Mouse (Mus musculus): ENCODE measurements at regions not wholly inside any gene's neighbourhood (a gene's known extent, or its start where the extent isn't known, plus 50 kb on each side); places are given as distances from the start of the nearest gene placed in this dataset.

DNA sequence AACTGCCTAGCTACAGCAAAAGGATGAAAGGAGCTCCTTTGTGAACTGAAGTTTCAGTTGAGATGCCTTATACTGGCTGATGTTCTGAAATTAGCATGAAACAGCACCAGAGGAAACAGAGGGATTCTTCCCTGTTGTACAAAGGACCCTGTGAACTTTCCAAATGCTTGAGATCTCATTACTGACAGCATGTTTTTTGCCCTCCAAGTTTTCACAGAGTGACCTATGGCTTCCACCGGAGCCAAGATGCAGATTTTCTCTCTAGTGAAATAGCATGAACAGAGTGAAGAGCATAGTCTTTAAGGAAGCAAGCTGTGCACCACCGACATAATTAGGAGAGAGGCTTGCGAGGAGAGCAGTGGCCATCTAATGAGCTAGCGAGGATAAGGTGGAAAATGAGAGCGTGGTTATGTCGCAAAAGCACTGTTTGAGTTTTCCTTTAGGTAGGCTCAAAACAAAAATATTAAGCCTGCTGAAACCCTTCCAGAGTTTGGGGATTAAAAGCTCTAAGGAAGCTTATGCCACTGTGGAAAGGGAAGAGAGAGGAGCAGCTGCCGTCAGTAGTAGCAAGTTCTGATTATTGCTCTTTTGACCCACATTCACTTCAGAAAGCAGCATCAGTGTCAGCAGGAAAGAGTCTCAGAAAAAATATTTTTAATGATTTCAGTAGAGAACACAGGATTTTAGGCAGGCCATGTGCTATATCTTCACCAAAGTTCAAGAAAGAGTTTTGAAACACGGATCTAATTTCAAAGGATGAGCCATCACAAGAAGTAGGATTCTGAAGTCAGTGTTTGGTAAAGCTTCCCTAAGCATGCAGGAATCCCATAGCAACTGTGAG is 374.7 kb upstream of the Defb41 start:
- H3K79me2 ChIP-seq (ENCODE audit: control insufficient read depth, insufficient read depth, low read length, poor library complexity) = no peaks in the 10 kb centered on the region
- no peaks in the 10 kb centered on the region for H3K9me3 ChIP-seq (replicated peaks; ENCODE audit: insufficient read depth, low read length)
- no peak overlapping the region for H3K4me3 ChIP-seq (ENCODE audit: control insufficient read depth in 1 of 2, insufficient read depth in 1 of 2, low read depth in 2 of 2, low read length in 2 of 2)
- H3K27me3 ChIP-seq (ENCODE audit: control insufficient read depth in 1 of 2, insufficient read depth in 2 of 2, low read length in 2 of 2) = no peaks in the 10 kb centered on the region
- no peaks in the 10 kb centered on the region for H3K4me1 ChIP-seq (ENCODE audit: control insufficient read depth in 1 of 2, insufficient read depth in 2 of 2, low read length in 2 of 2)
- no peak for DNase-seq (ENCODE audit: low read depth, low spot score)
- no peak for TF ChIP-seq TBP (IDR thresholded peaks at IDR 0.05; ENCODE audit: low read depth, low read length)
- no peak for TF ChIP-seq E2F4 (IDR thresholded peaks at IDR 0.05; ENCODE audit: borderline replicate concordance, low read depth, low read length)
- no peak for TF ChIP-seq GATA1 (IDR thresholded peaks at IDR 0.05; ENCODE audit: low read depth, low read length)
- TF ChIP-seq CHD1 (IDR thresholded peaks at IDR 0.05; ENCODE audit: low read depth, low read length) = no peak
- TF ChIP-seq MYB (IDR thresholded peaks at IDR 0.05; ENCODE audit: low read depth, low read length) = no peak
- no peak for TF ChIP-seq TCF12 (IDR thresholded peaks at IDR 0.05; ENCODE audit: low read depth, low read length)
- TF ChIP-seq ZNF384 (IDR thresholded peaks at IDR 0.05; ENCODE audit: low read depth, low read length) = no peak
- no peak for TF ChIP-seq ELF1 (IDR thresholded peaks at IDR 0.05; ENCODE audit: low read depth, low read length)
- no peak for TF ChIP-seq BHLHE40 (IDR thresholded peaks at IDR 0.05; ENCODE audit: borderline replicate concordance, low read depth, low read length)
- TF ChIP-seq MAZ (IDR thresholded peaks at IDR 0.05; ENCODE audit: low read depth, low read length) = no peak
- no peaks in the 10 kb centered on the region for H3K36me3 ChIP-seq (ENCODE audit: control insufficient read depth in 1 of 2, insufficient read depth in 2 of 2, low read length in 2 of 2)
- no peak overlapping the region for H3K27ac ChIP-seq (ENCODE audit: control insufficient read depth, low read depth, low read length)
- no peak overlapping the region for H3K9ac ChIP-seq (ENCODE audit: control insufficient read depth, low read depth, low read length, poor library complexity, severe bottlenecking)

DNA sequence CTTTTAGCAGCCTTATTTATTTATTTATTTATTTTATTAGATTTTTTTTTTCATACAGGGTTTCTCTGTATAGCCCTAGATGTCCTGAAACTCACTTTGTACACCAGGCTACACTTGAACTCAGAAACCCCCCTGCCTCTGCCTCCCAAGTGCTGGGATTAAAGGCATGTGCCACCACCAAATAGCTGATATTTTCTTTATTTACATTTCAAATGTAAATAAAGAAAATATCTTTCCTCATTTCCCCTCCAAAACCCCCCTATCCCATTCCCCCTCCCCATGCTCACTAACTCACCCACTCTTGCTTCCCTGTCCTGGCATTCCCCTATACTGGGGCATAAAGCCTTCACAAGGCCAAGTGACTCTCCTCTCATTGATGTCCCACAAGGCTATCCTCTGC is 372.4 kb upstream of the Defb41 start:
- Histone ChIP-seq H3K9ac (ENCODE audit: control insufficient read depth, low read depth, low read length, poor library complexity, severe bottlenecking) (no peak overlapping the region), H3K36me3 (ENCODE audit: control insufficient read depth in 1 of 2, insufficient read depth in 2 of 2, low read length in 2 of 2) (no peaks in the 10 kb centered on the region), H3K79me2 (ENCODE audit: control insufficient read depth, insufficient read depth, low read length, poor library complexity) (no peaks in the 10 kb centered on the region), H3K4me1 (ENCODE audit: control insufficient read depth in 1 of 2, insufficient read depth in 2 of 2, low read length in 2 of 2) (no peaks in the 10 kb centered on the region), H3K27ac (ENCODE audit: control insufficient read depth, low read depth, low read length) (no peak overlapping the region), H3K27me3 (ENCODE audit: control insufficient read depth in 1 of 2, insufficient read depth in 2 of 2, low read length in 2 of 2) (no peaks in the 10 kb centered on the region), H3K9me3 (replicated peaks; ENCODE audit: insufficient read depth, low read length) (no peaks in the 10 kb centered on the region), H3K4me3 (ENCODE audit: control insufficient read depth in 1 of 2, insufficient read depth in 1 of 2, low read depth in 2 of 2, low read length in 2 of 2) (no peak overlapping the region)
- TF ChIP-seq CHD2 (IDR thresholded peaks at IDR 0.05; ENCODE audit: low read length) (no peak), NRF1 (IDR thresholded peaks at IDR 0.05; ENCODE audit: insufficient read depth, low read depth, low read length, poor library complexity, severe bottlenecking) (no peak), NELFE (IDR thresholded peaks at IDR 0.05; ENCODE audit: low read depth, low read length) (no peak), POLR2A (IDR thresholded peaks at IDR 0.05; ENCODE audit: control insufficient read depth in 1 of 2, insufficient read depth in 1 of 2, low read depth in 1 of 2, low read length in 2 of 2, poor library complexity in 1 of 2) (no peak), HCFC1 (IDR thresholded peaks at IDR 0.05; ENCODE audit: low read depth, low read length) (no peak), USF2 (IDR thresholded peaks at IDR 0.05; ENCODE audit: borderline replicate concordance in 1 of 2, insufficient read depth in 1 of 2, low read depth in 1 of 2, low read length in 2 of 2) (no peak), UBTF (IDR thresholded peaks at IDR 0.05; ENCODE audit: borderline replicate concordance, insufficient read depth, low read depth, low read length) (no peak), MYC (IDR thresholded peaks at IDR 0.05; ENCODE audit: low read depth, low read length) (no peak), ZKSCAN1 (IDR thresholded peaks at IDR 0.05; ENCODE audit: low read depth, low read length) (no peak)
- DNase-seq (ENCODE audit: low read depth, low spot score) = no peak
